Mouse (Mus musculus): ENCODE results near the gene Cmss1.

GRCm38 (mm10) chr16:57506133-57506532 is 100.5 kb downstream of the Cmss1 start:
- TF ChIP-seq EP300 (IDR thresholded peaks at IDR 0.05; ENCODE audit: low read depth) = no peak
- TF ChIP-seq CTCF (IDR thresholded peaks at IDR 0.05; ENCODE audit: low read depth) = no peak
